Mouse (Mus musculus): ENCODE results near the gene Krtap1-5.
"Not testable (repeated sequence)": the region's sequence is repeated elsewhere in the genome, so short reads cannot be mapped to it uniquely, and the experiment has no call there.

Gene Krtap1-5

DNA sequence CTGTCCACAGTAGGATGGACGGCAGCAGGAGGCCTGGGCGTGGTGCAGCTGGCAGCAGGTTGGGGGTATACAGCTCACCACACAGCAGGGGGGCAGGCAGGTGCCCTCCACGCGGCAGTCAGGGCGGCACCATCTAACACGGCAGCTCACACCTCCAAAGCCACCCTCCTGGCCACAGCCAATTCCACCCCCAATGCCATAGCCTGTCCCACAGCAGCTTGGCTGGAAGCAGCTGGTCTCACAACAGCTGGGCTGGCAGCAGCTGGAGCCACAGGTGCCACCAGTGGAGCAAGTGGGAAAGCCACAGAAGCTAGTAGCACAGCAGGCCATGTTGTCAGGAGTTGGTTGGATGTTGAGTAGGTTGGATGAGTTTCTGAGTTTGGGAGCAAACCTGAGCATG lies at the start of gene Krtap1-5:
TSS of gene Krtap1-5 (minus strand) at position 381 of the 400 bp plus-strand sequence.
- no peak for DNase-seq (ENCODE audit: low spot score in 2 of 2)

DNA sequence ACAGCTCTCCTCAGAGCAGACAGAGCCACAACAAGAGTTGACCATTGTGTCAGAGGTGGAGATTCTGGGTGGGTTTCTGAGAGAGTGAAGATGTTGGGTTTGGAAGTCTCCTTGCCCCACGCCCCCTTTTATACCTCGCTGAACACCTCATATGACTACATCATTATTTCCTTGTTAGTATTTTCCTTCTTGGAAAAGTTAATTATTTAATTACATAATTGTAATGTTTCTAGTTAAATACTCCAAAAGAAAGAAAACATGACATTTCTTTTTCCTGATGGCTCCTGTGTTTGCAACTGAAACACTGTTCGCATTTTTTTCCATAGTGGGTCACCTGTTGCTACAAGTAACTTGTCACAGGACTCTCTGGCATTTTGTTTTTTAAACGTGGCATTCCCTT lies 47.3 kb upstream of the Krtap1-5 start, which contains the start of gene Krtap4-1:
TSS of gene Krtap4-1 (minus strand) at position 101 of the 400 bp plus-strand sequence.
- no peak for DNase-seq (ENCODE audit: low spot score in 2 of 2)

DNA sequence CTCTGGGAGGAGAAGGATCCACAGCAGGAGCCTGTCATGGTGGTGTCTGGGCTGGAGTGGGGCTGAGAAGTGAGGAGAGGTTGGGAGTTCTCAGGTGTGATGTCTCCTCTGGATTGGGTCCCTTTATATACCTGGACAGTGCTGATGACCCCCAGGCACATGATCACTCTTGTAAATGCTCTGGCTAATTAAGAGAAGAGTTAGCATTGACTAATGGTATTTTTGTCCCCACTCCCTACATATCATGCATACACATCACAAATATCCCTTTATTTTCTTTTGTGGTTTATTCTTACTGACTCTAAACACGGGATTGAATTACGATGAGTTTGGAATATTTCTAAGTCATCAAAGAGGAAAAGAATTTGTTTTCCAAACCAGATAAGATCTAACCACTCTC lies 39.5 kb upstream of the Krtap1-5 start, which contains the start of gene Gm11562:
TSS of gene Gm11562 (minus strand) at position 101 of the 400 bp plus-strand sequence.
- no peak for DNase-seq (ENCODE audit: low spot score in 2 of 2)

DNA sequence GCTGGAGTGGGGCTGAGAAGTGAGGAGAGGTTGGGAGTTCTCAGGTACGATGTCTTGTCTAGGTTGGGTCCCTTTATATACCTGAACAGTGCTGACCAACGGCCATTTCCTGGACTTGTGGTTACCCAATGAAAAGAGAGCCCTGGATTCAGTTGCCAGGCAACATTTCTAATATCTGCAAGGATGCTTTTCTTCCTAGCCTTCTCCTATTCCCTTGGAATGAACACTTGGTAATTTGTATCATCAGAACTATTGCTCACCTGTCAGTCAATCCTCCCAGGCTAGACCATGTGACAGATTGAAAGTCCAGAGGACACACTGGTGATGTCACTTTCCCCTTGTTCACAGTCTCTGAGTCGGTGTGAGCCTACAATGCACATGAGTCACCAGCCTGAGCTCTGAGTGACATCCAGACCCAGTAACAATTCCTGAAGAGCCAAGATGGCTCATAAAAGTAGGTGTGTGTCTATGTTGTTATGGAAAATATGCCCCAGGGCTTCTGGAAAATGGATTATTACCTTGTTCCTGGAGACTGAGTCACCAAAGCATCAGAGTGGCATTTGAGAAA lies 34.1 kb upstream of the Krtap1-5 start, which contains the start of gene Krtap2-4:
TSS of gene Krtap2-4 (minus strand) at position 51 of the 568 bp plus-strand sequence.
- no peak for DNase-seq (ENCODE audit: low spot score in 2 of 2)

DNA sequence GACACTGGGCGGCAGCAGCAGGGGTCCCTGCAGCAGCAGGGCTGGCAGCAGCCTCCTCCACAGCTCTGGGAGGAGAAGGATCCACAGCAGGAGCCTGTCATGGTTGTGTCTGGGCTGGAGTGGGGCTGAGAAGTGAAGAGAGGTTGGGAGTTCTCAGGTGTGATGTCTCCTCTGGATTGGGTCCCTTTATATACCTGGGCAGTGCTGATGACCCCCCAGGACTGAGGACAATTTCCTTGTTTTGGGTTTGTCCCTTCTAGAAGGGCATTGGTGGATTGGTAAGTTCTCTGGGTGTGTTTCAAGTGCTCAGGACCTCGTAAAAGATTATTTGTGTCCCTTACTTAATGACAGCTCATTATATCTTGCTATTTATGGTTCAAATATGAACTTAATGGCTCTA lies 29.3 kb upstream of the Krtap1-5 start, which contains the start of gene Gm11937:
TSS of gene Gm11937 (minus strand) at position 101 of the 400 bp plus-strand sequence.
- not testable (repeated sequence) for DNase-seq (ENCODE audit: low spot score in 2 of 2)

DNA sequence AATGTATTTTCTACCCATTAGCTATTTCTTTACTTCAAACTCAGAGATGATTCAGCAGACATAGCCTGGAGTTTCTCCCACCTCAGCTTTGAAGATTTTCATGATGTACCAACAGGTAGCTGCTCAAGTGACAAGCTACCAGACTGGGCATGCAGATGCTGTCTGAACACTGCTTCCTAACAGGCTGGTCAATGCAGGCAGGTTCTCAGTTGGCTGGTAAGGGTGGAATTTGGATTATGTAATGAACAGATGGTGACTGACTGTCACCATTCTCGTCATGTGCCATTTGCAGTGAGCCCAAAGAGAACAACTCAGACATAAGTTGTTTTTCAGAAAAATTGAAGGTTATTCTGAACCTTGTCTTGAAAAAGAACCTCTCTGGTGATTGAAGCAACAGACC lies 28.3 kb upstream of the Krtap1-5 start:
- DNase-seq (ENCODE audit: low spot score in 2 of 2): no peak

DNA sequence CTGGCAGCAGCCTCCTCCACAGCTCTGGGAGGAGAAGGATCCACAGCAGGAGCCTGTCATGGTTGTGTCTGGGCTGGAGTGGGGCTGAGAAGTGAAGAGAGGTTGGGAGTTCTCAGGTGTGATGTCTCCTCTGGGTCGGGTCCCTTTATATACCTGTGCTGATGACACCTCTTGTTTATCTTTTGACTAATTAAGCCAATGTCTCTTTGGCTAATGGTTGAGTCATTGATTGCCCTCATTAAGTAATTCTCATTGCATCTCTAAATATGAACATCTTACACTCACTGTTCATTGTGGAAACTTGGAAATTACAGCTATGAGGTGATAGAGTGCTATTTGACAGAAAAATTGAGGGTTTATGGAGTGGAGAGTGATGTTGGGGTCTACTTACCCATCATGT lies 22.4 kb upstream of the Krtap1-5 start, which contains the start of gene Gm11938:
TSS of gene Gm11938 (minus strand) at position 101 of the 400 bp plus-strand sequence.
- DNase-seq (ENCODE audit: low spot score in 2 of 2): not testable (repeated sequence)

DNA sequence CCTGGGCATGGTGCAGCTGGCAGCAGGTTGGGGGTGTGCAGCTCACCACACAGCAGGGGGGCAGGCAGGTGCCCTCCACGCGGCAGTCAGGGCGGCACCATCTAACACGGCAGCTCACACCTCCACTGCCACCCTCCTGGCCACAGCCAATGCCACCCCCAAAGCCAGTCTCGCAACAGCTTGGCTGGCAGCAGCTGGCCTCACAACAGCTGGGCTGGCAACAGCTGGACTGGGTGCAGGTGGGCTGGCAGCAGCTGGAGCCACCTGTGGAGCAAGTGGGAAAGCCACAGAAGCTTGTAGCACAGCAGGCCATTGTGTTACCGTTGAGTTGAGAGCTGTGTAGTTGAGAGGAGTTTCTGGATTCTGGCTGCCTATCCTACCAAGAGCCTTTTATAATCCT lies 16.9 kb upstream of the Krtap1-5 start, which contains the start of gene Krtap9-3:
TSS of gene Krtap9-3 (minus strand) at position 364 of the 400 bp plus-strand sequence.
- DNase-seq (ENCODE audit: low spot score in 2 of 2): not testable (repeated sequence)

DNA sequence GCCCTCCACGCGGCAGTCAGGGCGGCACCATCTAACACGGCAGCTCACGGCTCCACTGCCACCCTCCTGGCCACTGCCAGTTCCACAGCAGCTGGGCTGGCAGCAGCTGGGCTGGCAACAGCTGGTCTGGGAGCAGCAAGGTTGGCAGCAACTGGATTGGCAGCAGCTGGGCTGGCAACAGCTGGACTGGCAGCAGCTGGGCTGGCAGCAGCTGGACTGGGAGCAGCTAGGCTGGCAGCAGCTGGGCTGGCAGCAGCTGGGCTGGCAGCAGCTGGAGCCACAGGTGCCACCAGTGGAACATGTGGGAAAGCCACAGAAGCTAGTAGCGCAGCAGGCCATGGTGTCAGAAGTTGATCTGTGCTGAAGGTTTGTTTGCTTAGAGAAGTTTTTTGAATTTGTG lies 10.2 kb upstream of the Krtap1-5 start, which contains the start of gene Krtap1-3:
TSS of gene Krtap1-3 (minus strand) at position 359 of the 400 bp plus-strand sequence.
- no peak for DNase-seq (ENCODE audit: low spot score in 2 of 2)

DNA sequence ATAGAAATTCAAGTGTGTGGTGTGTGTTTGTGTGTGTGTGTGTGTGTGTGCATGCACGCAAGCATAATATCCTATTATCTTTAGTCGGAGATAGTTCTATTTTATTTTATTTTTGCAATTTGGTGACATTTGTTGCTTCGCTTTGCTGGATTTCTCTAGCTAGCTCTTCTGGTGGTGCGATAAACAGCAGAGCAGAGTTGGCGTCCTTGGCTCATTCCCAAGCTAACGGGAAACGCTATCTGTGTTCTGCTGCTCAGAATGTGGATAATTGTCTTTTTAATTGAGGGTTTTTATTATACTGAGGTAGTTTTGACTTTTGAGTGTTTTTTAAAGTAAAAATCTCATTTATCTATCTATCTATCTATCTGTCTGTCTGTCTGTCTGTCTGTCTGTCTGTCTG lies 4.3 kb upstream of the Krtap1-5 start:
- no peak for DNase-seq (ENCODE audit: low spot score in 2 of 2)

DNA sequence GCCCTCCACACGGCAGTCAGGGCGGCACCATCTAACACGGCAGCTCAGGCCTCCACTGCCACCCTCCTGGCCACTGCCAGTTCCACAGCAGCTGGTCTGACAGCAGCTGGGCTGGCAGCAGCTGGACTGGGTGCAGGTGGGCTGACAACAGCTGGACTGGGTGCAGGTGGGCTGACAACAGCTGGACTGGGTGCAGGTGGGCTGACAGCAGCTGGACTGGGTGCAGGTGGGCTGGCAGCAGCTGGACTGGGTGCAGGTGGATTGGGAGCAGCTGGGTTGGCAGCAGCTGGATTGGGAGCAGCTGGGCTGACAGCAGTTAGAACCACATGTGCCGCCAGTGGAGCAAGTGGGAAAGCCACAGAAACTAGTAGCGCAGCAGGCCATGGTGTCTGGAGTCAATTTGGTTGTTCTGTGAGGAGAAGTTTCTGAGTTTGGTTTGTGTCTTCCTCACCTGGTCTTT lies 2.5 kb upstream of the Krtap1-5 start, which contains the start of gene Krtap1-4:
TSS of gene Krtap1-4 (minus strand) at position 410 of the 460 bp plus-strand sequence.
- DNase-seq (ENCODE audit: low spot score in 2 of 2): no peak

DNA sequence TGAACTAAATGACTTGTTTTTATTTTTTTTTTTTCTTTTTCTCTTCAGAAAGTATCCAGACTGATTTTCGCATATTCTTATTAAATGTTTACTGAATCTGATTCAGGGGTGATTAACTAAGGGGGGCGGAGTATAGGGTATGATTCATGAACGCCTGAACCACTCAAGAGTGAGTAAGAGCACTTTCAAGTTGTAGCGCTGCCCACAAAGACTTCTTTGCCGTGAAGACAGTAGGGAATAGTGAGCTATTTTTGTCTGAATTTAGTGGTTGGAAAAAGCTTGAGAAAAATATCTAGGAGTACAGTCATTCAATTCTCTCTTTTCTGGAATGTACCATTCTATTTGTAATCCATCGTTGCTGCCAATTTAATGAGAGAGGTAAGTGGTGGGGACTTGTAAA lies 748 bp upstream of the Krtap1-5 start:
- DNase-seq (ENCODE audit: low spot score in 2 of 2): no peak

DNA sequence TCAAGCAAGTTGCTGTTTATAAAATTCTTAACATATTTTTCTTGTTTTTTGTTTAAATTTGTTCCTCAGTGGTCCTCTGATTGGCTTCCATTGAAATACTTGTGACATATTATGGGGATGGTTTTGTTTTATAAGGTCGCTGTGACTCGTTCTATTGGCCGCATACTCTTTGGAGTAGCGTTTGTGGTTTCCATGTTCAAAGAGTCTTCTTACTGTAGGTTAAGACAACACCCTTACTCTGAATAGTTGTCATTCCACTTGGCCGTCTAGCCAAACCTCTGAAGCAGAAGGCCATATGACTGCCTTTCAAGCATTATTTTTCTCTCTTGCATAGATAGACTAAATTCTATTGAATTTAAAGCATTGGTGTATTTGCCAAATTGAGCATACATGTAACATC lies 235 bp upstream of the Krtap1-5 start:
- no peak for DNase-seq (ENCODE audit: low spot score in 2 of 2)

DNA sequence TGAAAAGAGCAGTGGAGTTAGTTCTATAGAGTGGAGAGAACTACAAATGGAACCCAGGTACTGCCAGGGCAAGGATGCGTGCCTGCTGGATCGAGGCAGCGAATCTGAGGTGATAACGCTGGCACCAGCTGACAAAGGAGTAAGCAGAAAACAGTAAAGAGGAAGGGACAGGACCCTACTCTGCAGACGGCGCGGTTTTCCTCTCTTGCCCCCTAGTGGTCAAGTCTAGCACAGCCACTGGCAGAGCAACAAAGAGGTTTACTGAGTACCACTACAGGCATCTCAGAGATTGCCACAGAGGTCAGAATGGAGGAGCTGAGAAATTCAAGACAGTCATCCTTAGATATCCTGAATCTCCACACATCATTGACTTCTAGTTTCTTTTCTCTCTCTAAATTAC lies 6.7 kb downstream of the Krtap1-5 start:
- peak; percentile 57 to 84 for DNase-seq (ENCODE audit: low spot score in 2 of 2)

DNA sequence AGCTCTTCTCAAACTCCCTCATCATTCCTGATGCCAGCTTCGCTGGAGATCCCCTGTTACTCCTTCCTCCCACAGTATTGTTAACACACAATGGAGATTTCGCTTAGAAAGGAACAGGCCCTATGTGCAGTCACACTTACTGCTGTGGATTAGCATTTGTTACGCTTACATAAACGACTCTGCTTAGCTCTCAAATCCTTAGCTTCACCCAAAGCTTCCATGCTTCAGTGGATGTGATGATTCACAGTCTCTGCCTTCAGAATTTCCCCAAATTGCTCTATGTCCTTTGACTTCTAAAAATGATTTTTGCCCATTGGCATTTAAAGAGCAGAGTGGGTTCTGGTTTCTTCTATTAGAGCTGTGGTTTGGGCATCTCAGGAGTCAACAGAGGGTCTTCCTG lies 7.7 kb downstream of the Krtap1-5 start:
- DNase-seq (ENCODE audit: low spot score in 2 of 2): no peak

DNA sequence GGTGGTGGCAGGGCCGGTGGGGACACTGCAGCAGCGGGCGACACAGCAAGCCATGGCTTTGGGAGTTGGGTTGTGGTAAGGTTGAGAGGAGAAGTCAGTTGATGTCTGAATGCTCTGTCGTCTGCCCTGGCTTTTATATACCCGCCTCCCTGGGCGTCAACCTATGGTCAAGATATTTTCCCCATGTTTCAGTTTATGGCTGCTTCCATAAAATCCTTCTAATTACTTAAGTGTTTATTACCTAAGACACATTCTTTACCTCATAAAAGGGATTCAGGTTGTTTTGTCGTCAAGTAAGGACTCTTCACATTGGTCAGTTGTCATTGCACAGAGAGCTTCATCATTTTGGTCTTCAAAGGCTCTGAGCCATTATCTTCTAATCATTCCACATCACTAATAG lies 14.3 kb downstream of the Krtap1-5 start, which contains the start of gene Krtap3-1:
TSS of gene Krtap3-1 (minus strand) at position 101 of the 400 bp plus-strand sequence.
- DNase-seq (ENCODE audit: low spot score in 2 of 2): no peak

DNA sequence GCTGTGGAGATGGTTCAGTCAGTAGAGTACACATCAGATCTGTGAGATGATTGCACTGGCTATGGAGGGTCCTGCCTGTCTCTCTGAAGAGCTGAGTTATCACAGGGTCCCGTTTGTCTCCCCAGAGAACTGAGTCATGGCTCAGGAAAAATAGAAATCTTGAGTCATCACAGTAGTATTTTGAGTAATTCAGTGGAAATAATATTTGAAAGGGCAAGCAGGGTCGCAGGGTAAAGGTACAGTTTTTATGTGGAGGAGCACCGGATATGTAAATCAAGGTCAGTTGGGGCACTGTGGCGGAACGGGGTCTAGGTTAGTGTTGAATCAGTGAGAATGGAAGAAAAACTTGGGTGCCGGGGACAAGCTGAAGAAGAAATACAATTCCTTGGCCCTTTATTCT lies 18.2 kb downstream of the Krtap1-5 start:
- DNase-seq (ENCODE audit: low spot score in 2 of 2): no peak

DNA sequence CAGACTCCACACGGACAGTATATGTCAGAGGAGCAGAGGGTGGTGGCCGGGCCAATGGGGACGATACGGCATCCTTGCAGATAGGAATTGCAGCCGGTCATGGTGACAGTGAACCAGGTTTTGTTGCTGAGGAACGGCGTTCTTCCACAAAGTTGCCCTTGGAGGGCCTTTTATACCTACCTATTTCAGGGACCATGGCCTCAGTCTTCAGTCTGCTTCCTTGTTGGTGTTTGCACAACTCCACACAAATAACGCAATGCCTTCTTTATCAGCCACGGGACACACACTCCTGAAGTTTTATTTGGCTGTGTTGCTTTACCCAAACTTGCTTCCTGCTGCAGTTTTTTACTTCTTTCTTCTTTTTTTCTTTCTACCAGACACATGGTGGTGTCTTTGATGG lies 21.4 kb downstream of the Krtap1-5 start, which contains the start of gene Gm11939:
TSS of gene Gm11939 (minus strand) at position 101 of the 400 bp plus-strand sequence.
- DNase-seq (ENCODE audit: low spot score in 2 of 2): no peak

DNA sequence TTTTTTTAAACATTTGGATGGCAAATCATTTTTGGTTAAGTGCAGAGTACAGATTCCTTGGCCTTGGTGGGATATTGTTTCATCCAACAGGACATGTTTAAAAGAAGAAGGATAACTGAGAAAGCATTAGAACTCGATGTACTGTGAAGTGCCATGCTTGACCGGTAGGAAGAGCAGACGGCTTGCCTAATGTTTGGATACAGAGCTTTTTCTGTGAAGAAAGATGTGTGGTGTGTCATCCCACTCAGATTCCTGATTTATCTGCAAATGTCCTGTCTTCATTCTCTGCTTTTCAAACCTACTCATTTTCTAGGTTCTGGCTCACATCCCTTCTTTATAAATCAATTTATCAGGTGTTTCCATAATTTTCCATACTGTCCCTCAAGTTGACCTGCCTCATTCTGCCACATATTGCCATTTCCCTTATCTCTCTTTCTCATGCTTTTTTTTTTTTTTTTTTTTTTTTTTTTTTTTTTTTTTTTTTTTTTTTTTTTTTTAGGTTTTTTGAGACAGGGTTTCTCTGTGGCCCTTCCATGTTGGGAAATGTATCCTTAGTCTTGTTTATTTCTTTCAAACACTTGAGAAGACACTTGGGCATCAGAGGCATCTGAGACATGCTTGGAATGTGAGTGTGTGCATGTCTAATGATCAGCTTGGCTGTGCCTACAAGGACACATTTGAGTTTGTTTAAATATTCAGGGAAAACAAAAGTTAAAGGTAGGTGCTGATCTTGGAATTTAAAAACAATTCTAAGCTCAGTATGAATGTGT lies 22.7 kb downstream of the Krtap1-5 start:
- no peak for DNase-seq (ENCODE audit: low spot score in 2 of 2)

DNA sequence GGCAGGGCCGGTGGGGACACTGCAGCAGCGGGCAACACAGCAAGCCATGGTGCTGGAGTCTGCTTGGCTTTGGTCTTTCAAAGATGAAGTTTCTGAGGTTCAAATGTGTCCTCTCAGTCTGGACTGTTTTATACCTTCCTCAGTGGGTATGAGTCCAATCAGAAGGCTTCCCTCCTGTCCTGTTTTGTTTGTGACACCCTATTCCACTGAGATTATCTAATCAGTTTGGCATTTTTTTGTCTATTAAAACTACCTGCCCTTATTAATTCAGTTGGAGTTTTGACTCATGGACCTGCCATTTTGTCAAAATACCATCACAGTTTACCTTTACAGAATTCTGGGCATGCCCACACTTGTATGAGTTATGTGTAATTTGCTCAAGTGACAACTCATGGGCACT lies 24.1 kb downstream of the Krtap1-5 start, which contains the start of gene Krtap3-2:
TSS of gene Krtap3-2 (minus strand) at position 101 of the 400 bp plus-strand sequence.
- no peak for DNase-seq (ENCODE audit: low spot score in 2 of 2)

DNA sequence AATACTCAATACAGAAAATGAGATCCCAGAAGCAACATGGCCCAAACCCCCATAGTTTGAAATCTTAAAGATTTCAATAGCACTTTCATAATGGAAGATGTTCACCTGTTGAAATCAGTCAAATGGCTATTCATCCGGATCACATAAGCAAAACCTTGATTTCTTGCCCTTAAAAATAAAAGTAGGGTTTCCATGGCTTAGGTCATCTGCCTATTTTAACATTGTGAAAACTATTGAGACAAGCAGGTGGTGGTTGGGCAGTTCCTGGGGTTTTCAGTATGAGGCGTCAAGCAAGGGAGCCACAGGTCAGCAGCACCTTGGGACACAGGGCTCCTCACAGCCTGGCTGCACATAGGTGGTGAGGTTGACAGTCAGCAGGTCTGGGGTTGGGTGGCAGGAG lies 24.6 kb downstream of the Krtap1-5 start:
- no peak for DNase-seq (ENCODE audit: low spot score in 2 of 2)

DNA sequence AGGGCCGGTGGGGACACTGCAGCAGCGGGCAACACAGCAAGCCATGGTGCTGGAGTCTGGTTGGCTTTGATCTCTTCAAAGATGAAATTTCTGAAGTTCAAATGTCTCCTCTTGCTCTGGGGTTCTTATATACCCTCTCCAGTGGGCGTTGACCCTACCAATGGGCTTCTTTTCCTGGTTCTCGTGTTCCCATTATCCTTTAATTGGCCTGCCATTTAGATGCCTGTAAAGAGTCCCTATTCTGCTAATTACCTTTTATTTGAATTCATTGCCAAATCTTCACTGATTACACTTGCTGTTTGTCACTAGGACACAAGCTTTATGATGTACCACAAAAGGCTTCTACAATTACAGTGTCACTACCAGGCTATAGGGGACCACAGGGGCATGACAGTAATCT lies 30.1 kb downstream of the Krtap1-5 start, which contains the start of gene Krtap3-3:
TSS of gene Krtap3-3 (minus strand) at position 101 of the 400 bp plus-strand sequence.
- no peak for DNase-seq (ENCODE audit: low spot score in 2 of 2)
